Mouse (Mus musculus): ENCODE measurements around the gene Mylpf. TPM values are rescaled to one million over a fixed set of nuclear protein-coding genes. Genes with fewer than 3 reads are reported as not detected.

The Mylpf gene
- polyA plus RNA-seq, 1 experiment, result 12.3 TPM

DNA sequence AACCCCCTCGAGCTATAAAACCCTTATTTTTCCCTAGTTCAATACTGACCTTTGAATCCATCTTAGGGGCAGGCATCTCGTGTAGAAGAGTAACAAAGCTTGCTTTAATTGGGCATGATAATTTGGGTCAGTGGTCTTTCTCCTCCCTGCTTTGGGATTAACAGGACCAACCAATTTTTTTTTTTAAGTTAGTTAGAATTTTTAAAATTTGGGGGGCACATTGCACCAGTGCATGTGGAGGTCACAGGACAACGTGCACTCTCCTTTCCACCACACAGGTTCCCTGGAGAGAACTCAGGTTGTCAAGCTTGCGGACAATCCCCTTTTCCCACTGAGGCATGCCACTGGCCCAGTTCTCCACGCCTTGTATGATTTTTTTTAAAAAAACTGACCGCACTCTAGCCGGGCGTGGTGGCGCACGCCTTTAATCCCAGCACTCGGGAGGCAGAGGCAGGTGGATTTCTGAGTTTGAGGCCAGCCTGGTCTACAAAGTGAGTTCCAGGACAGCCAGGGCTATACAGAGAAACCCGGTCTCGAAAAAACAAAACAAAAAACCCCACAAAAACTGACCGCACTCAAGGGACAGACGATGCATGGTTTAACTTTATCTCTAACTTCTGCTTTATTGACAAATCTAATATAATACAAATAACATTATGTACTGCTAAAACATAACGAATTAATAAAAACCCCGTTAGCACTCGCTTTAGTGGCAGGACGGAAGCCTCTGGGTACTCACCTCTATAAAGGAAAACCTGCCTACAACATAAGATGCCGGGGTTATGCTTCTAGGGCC is 23.3 kb downstream of the Mylpf start:
- TF ChIP-seq CTCF (IDR thresholded peaks at IDR 0.05; ENCODE audit: borderline replicate concordance, control insufficient read depth, extremely low read depth, insufficient read depth, low read length, poor library complexity), result no peak
- no peak for TF ChIP-seq POLR2A (IDR thresholded peaks at IDR 0.05; ENCODE audit: control insufficient read depth, extremely low read depth, insufficient read depth, low read length, poor library complexity)
- Histone ChIP-seq H3K4me3 (ENCODE audit: control insufficient read depth, insufficient read depth, low read length) (peak overlapping the region; percentile 71), H3K27me3 (ENCODE audit: control insufficient read depth, insufficient read depth, low read length) (no peaks in the 10 kb centered on the region), H3K36me3 (ENCODE audit: control insufficient read depth, insufficient read depth, low read length) (peaks cover 21% of the 10 kb centered on the region), H3K27ac (ENCODE audit: control insufficient read depth, insufficient read depth, low read length) (peak overlapping the region; percentile 93), H3K4me1 (replicated peaks; ENCODE audit: control insufficient read depth, insufficient read depth, low read length) (peaks cover 28% of the 10 kb centered on the region)
- 2% methylated on average over 20 of the region's 20 CpGs for WGBS
- DNase-seq, result no peak

DNA sequence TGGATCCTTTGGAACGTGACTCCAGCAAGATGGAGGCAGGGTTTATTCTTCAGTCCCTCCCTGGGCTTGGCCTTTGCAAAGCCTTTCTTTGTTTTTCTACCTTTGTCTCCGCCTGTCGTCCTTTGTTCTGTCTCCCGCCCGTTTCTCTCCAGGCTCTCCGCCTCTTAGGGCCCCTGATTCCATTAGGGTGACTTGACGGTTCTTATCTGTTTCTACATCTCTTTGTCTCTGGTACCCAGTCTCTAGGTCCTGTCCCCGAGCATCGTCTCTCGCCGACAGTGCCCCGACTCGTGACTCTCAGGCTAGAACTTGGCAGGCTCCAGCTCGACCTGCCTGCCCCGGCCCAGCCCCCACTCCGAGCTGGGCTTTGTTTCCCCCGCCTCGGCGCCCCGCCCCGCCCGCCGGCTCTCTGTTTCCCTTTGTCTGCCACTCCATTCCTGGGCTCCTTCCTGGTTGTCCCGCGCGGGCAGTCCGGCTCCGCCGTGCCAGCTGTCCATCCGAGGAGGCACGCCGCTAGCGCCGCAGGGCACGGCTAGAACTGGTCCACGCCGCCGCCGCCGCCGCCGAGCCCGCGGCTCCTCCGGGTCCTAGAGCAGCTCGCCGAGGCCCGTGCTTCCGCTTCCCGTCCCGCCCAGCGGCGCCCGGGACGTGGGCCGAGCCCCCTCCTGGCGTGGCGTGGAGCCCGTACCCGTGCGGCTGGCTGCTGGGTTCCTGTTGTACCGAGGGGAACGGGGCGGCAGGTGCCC is 24.1 kb downstream of the Mylpf start, which contains the start of the genes Zfp553 and Sept1:
Gene Zfp553, plus strand, starts transcription at position 440 of the 746 bp plus-strand sequence.
Gene Sept1, minus strand, starts transcription at position 509 of the 746 bp plus-strand sequence.
- H3K4me3 ChIP-seq (ENCODE audit: control insufficient read depth, insufficient read depth, low read length), result peak within 1 kb of the TSS; percentile 71
- peaks cover 28% of the 10 kb centered on the region for H3K4me1 ChIP-seq (replicated peaks; ENCODE audit: control insufficient read depth, insufficient read depth, low read length)
- under 1% methylated on average over 64 of the region's 64 CpGs for WGBS
- peak; percentile 85 for DNase-seq
- TF ChIP-seq CTCF (IDR thresholded peaks at IDR 0.05; ENCODE audit: borderline replicate concordance, control insufficient read depth, extremely low read depth, insufficient read depth, low read length, poor library complexity) (peak; percentile 56; the same call in 1 of the 2 replicates), POLR2A (IDR thresholded peaks at IDR 0.05; ENCODE audit: control insufficient read depth, extremely low read depth, insufficient read depth, low read length, poor library complexity) (peak; percentile 93)
- H3K27ac ChIP-seq (ENCODE audit: control insufficient read depth, insufficient read depth, low read length), result peak within 1 kb of the TSS; percentile 93
- H3K27me3 ChIP-seq (ENCODE audit: control insufficient read depth, insufficient read depth, low read length), result no peaks in the 10 kb centered on the region
- H3K36me3 ChIP-seq (ENCODE audit: control insufficient read depth, insufficient read depth, low read length), result peaks cover 25% of the 10 kb centered on the region

DNA sequence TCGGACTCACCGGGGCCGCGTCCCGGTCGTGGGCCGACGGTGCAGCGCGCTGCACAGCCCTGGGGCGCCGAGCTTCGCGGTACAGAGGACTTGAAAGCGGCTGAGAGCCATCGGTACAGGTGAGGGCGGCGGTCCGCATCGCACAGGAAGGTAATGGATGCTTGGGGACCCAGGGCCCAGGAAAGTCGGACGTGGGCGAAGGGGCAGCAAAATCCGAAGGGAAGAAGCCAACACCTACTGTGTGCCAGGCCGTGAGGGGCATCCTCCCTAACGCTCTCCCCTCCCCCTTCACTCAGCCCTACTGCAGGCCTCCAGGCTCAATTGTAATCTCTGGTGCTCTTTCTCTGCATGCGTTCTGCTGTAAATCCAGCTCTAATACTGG is 24.7 kb downstream of the Mylpf start:
- H3K36me3 ChIP-seq (ENCODE audit: control insufficient read depth, insufficient read depth, low read length), result peaks cover 25% of the 10 kb centered on the region
- WGBS, result under 1% methylated on average over 27 of the region's 27 CpGs
- H3K4me3 ChIP-seq (ENCODE audit: control insufficient read depth, insufficient read depth, low read length), result peak overlapping the region; percentile 71
- H3K27ac ChIP-seq (ENCODE audit: control insufficient read depth, insufficient read depth, low read length), result no peak overlapping the region
- H3K27me3 ChIP-seq (ENCODE audit: control insufficient read depth, insufficient read depth, low read length), result no peaks in the 10 kb centered on the region
- peaks cover 28% of the 10 kb centered on the region for H3K4me1 ChIP-seq (replicated peaks; ENCODE audit: control insufficient read depth, insufficient read depth, low read length)
- TF ChIP-seq POLR2A (IDR thresholded peaks at IDR 0.05; ENCODE audit: control insufficient read depth, extremely low read depth, insufficient read depth, low read length, poor library complexity), result no peak
- no peak for TF ChIP-seq CTCF (IDR thresholded peaks at IDR 0.05; ENCODE audit: borderline replicate concordance, control insufficient read depth, extremely low read depth, insufficient read depth, low read length, poor library complexity)
- DNase-seq, result peak; percentile 48

DNA sequence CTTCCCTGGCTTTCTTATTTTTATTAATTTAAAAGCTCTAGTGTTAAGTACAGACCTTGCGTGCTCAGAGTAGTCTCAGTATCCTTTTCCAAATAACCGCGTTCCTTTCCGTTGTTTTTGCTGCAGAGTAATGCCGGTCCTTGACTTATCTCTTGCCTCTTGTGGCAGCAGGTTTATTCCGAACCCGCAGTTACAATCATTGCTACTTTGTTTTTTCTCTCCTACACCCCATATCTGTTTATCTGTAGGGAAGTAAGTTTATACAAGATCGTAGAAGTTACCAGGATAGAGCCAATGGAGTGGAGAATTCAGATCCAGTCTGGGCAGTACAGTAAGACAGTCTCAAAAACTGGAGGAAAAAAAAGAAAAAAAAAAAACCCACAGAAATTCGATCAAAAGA is 25.1 kb downstream of the Mylpf start:
- Histone ChIP-seq H3K27ac (ENCODE audit: control insufficient read depth, insufficient read depth, low read length) (no peak overlapping the region), H3K36me3 (ENCODE audit: control insufficient read depth, insufficient read depth, low read length) (peaks cover 25% of the 10 kb centered on the region), H3K4me1 (replicated peaks; ENCODE audit: control insufficient read depth, insufficient read depth, low read length) (peaks cover 28% of the 10 kb centered on the region), H3K4me3 (ENCODE audit: control insufficient read depth, insufficient read depth, low read length) (peak overlapping the region; percentile 71; the same call in 1 of the 2 replicates), H3K27me3 (ENCODE audit: control insufficient read depth, insufficient read depth, low read length) (no peaks in the 10 kb centered on the region)
- 2% methylated on average over 9 of the region's 9 CpGs for WGBS
- no peak for TF ChIP-seq POLR2A (IDR thresholded peaks at IDR 0.05; ENCODE audit: control insufficient read depth, extremely low read depth, insufficient read depth, low read length, poor library complexity)
- TF ChIP-seq CTCF (IDR thresholded peaks at IDR 0.05; ENCODE audit: borderline replicate concordance, control insufficient read depth, extremely low read depth, insufficient read depth, low read length, poor library complexity), result no peak
- no peak for DNase-seq

DNA sequence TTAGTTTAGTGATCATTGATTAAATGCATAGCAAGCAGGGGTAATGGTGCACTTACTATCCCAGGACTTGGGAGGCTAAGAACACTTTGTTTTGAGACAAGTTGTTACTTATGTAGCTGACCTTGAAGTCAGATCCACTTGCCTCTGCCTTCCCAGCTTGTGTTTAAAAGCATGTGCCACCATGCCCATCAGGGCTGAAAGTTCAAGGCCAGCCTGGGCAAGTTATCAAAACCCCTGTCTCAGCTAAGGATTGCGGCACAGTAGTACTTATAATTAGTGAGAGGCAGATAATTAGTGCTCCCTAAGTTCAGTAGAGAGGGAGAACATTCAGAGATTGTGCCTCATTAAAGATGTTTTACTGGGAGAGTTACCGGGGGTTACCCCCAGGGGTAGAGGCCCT is 26.1 kb downstream of the Mylpf start:
- 100% methylated on average over 2 of the region's 2 CpGs for WGBS
- peaks cover 23% of the 10 kb centered on the region for H3K4me1 ChIP-seq (replicated peaks; ENCODE audit: control insufficient read depth, insufficient read depth, low read length)
- DNase-seq, result no peak
- peaks cover 20% of the 10 kb centered on the region for H3K36me3 ChIP-seq (ENCODE audit: control insufficient read depth, insufficient read depth, low read length)
- H3K27me3 ChIP-seq (ENCODE audit: control insufficient read depth, insufficient read depth, low read length), result no peaks in the 10 kb centered on the region
- H3K4me3 ChIP-seq (ENCODE audit: control insufficient read depth, insufficient read depth, low read length), result no peak overlapping the region
- no peak overlapping the region for H3K27ac ChIP-seq (ENCODE audit: control insufficient read depth, insufficient read depth, low read length)
- TF ChIP-seq CTCF (IDR thresholded peaks at IDR 0.05; ENCODE audit: borderline replicate concordance, control insufficient read depth, extremely low read depth, insufficient read depth, low read length, poor library complexity) (no peak), POLR2A (IDR thresholded peaks at IDR 0.05; ENCODE audit: control insufficient read depth, extremely low read depth, insufficient read depth, low read length, poor library complexity) (no peak)

DNA sequence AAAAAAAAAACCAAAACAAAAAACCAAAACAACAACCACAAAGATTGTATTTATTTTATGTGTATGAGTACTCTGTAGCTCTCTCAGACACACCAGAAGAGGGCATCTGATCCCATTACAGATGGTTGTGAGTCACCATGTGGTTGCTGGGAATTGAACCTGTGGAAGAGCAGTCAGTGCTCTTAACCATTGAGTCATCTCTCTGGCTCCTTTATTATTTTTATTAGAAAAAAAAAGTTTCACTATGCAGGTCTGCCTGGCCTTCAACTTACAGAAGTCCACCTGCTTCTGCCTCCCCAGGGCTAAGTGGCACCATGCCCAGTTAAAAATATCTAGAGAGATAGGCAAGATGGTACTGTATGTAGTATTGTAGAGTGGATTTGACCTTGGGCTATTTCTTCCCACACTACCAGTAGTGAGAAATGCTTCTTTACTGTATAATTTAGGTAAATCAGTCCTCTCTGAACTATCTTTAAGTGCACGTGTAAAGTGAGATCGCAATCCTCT is 34.7 kb downstream of the Mylpf start:
- WGBS, result 38% methylated on average over 2 of the region's 2 CpGs
- DNase-seq, result no peak
- peaks cover 13% of the 10 kb centered on the region for H3K4me1 ChIP-seq (replicated peaks; ENCODE audit: control insufficient read depth, insufficient read depth, low read length)
- no peaks in the 10 kb centered on the region for H3K27me3 ChIP-seq (ENCODE audit: control insufficient read depth, insufficient read depth, low read length)
- 0 out of 2 replicates have a peak overlapping the region, but pooled peaks have one; percentile 8 for H3K27ac ChIP-seq (ENCODE audit: control insufficient read depth, insufficient read depth, low read length)
- H3K36me3 ChIP-seq (ENCODE audit: control insufficient read depth, insufficient read depth, low read length), result no peaks in the 10 kb centered on the region
- no peak overlapping the region for H3K4me3 ChIP-seq (ENCODE audit: control insufficient read depth, insufficient read depth, low read length)
- no peak for TF ChIP-seq POLR2A (IDR thresholded peaks at IDR 0.05; ENCODE audit: control insufficient read depth, extremely low read depth, insufficient read depth, low read length, poor library complexity)
- no peak for TF ChIP-seq CTCF (IDR thresholded peaks at IDR 0.05; ENCODE audit: borderline replicate concordance, control insufficient read depth, extremely low read depth, insufficient read depth, low read length, poor library complexity)

Data from thymus, adult 2 months (tissue).